Mouse (Mus musculus) lung, adult 2 months (tissue): Measurements from ENCODE around the gene Synj2.

Experiments used
- CTCF ChIP-seq: fragments of 200-500 bp; IDR thresholded peaks from 2 replicates; pipeline ENCODE4 v1.5.1; 2011; ENCODE audit warnings: mild to moderate bottlenecking, low read length, control low read depth; ENCODE audit not compliant: insufficient read depth
- POLR2A ChIP-seq: fragments of 200-500 bp; IDR thresholded peaks from 2 replicates; pipeline ENCODE4 v1.6.1; 2011; ENCODE audit warnings: low read depth, mild to moderate bottlenecking, control low read depth, low read length, borderline replicate concordance; ENCODE audit errors: extremely low read depth

GRCm38 (mm10) chr17:5943053-5943452 lies 2.0 kb downstream of the Synj2 start:
- no peak for TF ChIP-seq CTCF
- no peak for TF ChIP-seq POLR2A
